Mouse (Mus musculus) E14TG2a.4 (cell line): ENCODE data around the gene Podxl.

ENCODE experiments used
- CTCF ChIP-seq: conservative IDR thresholded peaks from 2 replicates; pipeline ENCODE4 v1.5.1; 2014; ENCODE audit warnings: low read length
- NANOG ChIP-seq: IDR thresholded peaks from 2 replicates; pipeline ENCODE4 v1.6.1; 2014; ENCODE audit warnings: borderline replicate concordance, low read length, mixed read lengths

GRCm38 (mm10) chr6:31586127-31586526 lies 22.3 kb upstream of the Podxl start:
- no peak for TF ChIP-seq CTCF
- TF ChIP-seq NANOG: no peak
